Mouse (Mus musculus): Measurements from ENCODE around the gene D230025D16Rik. TPM values are rescaled to one million over a fixed set of nuclear protein-coding genes. Genes with fewer than 3 reads are reported as not detected.

Gene D230025D16Rik
- polyA plus RNA-seq, 1 experiment from 2014 or later = 35.4 TPM

- WGBS = 72% methylated on average over 3 of the region's 3 CpGs
These were observed 55.6 kb downstream of the D230025D16Rik start for GRCm38 (mm10) chr8:105280567-105280966.

GRCm38 (mm10) chr8:105281821-105282220 lies 56.9 kb downstream of the D230025D16Rik start:
- Histone ChIP-seq H3K4me1 (ENCODE audit: insufficient read depth) (peaks cover 3% of the 10 kb centered on the region; the same call in 1 of the 2 replicates), H3K36me3 (ENCODE audit: insufficient read depth) (peaks cover 13% of the 10 kb centered on the region; the same call in 1 of the 2 replicates), H3K4me3 (ENCODE audit: low read depth, low read length) (no peak overlapping the region), H3K27ac (ENCODE audit: low read depth) (no peak overlapping the region), H3K9me3 (ENCODE audit: low read depth, low read length) (no peaks in the 10 kb centered on the region), H3K9ac (no peak overlapping the region), H3K4me2 (no peak overlapping the region), H3K27me3 (ENCODE audit: insufficient read depth, low read length) (peaks cover 36% of the 10 kb centered on the region)
- 51% methylated on average over 12 of the region's 12 CpGs for WGBS
- no peak for TF ChIP-seq CTCF (IDR thresholded peaks at IDR 0.05; ENCODE audit: low read depth)
- DNase-seq (peak; percentile 83), ATAC-seq (ENCODE audit: insufficient read depth) (peak; percentile 25; the same call in 1 of the 2 replicates)

More at GRCm38 (mm10) chr8:105280567-105280966, 55.6 kb downstream of the D230025D16Rik start:
- ATAC-seq (ENCODE audit: insufficient read depth) = no peak
- no peaks in the 10 kb centered on the region for H3K9me3 ChIP-seq (ENCODE audit: low read depth, low read length)
- no peak overlapping the region for H3K4me3 ChIP-seq (ENCODE audit: low read depth, low read length)
- H3K4me2 ChIP-seq = no peak overlapping the region
- H3K4me1 ChIP-seq (ENCODE audit: insufficient read depth) = peaks cover 3% of the 10 kb centered on the region; the same call in 1 of the 2 replicates
- no peak overlapping the region for H3K9ac ChIP-seq
- H3K27ac ChIP-seq (ENCODE audit: low read depth) = no peak overlapping the region
- no peak for DNase-seq
- H3K36me3 ChIP-seq (ENCODE audit: insufficient read depth) = peaks cover 13% of the 10 kb centered on the region; the same call in 1 of the 2 replicates
- peaks cover 49% of the 10 kb centered on the region for H3K27me3 ChIP-seq (ENCODE audit: insufficient read depth, low read length)
- no peak for TF ChIP-seq CTCF (IDR thresholded peaks at IDR 0.05; ENCODE audit: low read depth)

DNA sequence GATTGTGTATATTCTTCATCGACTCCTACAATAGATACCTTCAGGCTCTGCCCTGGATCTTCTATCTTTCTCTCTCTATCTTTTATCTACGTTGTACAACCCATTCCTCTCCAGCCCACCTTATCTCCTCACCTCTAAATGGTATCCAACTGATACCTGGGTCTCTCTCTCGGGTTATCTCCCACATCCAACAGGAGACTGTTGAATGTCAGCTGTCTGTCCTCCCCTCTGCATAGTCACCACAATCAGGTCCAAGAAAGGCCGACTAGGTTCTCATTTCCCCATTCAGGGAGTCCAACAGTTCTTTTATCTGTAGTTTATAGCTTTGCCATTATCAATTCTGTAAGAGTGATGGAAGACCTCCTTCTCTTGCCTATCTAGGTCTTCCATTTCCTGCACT lies 57.3 kb downstream of the D230025D16Rik start:
- Histone ChIP-seq H3K4me3 (ENCODE audit: low read depth, low read length) (no peak overlapping the region), H3K9me3 (ENCODE audit: low read depth, low read length) (no peaks in the 10 kb centered on the region), H3K27ac (ENCODE audit: low read depth) (no peak overlapping the region), H3K4me1 (ENCODE audit: insufficient read depth) (peaks cover 3% of the 10 kb centered on the region; the same call in 1 of the 2 replicates), H3K27me3 (ENCODE audit: insufficient read depth, low read length) (peaks cover 32% of the 10 kb centered on the region), H3K36me3 (ENCODE audit: insufficient read depth) (peaks cover 13% of the 10 kb centered on the region; the same call in 1 of the 2 replicates), H3K4me2 (no peak overlapping the region), H3K9ac (no peak overlapping the region)
- 77% methylated on average over 4 of the region's 4 CpGs for WGBS
- no peak for ATAC-seq (ENCODE audit: insufficient read depth)
- TF ChIP-seq CTCF (IDR thresholded peaks at IDR 0.05; ENCODE audit: low read depth) = no peak
- DNase-seq = no peak

- Histone ChIP-seq H3K9ac (no peak overlapping the region), H3K27ac (ENCODE audit: low read depth) (no peak overlapping the region), H3K36me3 (ENCODE audit: insufficient read depth) (peaks cover 13% of the 10 kb centered on the region; the same call in 1 of the 2 replicates), H3K4me2 (no peak overlapping the region), H3K4me3 (ENCODE audit: low read depth, low read length) (no peak overlapping the region), H3K4me1 (ENCODE audit: insufficient read depth) (peaks cover 3% of the 10 kb centered on the region), H3K9me3 (ENCODE audit: low read depth, low read length) (no peaks in the 10 kb centered on the region), H3K27me3 (ENCODE audit: insufficient read depth, low read length) (peaks cover 23% of the 10 kb centered on the region)
- peak; percentile 29 for ATAC-seq (ENCODE audit: insufficient read depth)
- TF ChIP-seq CTCF (IDR thresholded peaks at IDR 0.05; ENCODE audit: low read depth) = peak; percentile 92
- DNase-seq = peak; percentile 81
- WGBS = 32% methylated on average over 23 of the region's 23 CpGs
These were observed 58.1 kb downstream of the D230025D16Rik start for GRCm38 (mm10) chr8:105283074-105283473.

DNA sequence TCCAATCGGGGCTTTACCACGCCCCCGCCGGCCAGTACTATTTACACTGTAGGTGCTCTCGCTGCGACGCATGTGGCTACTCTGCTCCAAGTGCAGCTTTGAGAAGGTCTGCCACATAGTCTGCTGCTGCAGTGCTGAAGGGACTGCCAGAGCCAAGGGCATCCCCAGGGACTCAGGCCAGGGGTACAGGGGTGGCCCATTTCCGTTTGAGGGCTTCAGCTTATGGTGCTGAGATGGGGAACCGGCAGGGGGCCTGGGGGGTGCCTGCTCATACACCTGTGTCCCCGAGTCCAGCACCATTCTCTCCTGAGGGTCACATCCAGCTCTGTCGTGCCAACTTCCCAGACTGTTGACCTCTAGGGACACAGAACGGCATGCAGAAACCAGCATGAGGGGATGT lies 60.6 kb downstream of the D230025D16Rik start:
- Histone ChIP-seq H3K4me1 (ENCODE audit: insufficient read depth) (no peaks in the 10 kb centered on the region; the same call in 1 of the 2 replicates), H3K9ac (no peak overlapping the region), H3K9me3 (ENCODE audit: low read depth, low read length) (no peaks in the 10 kb centered on the region), H3K27me3 (ENCODE audit: insufficient read depth, low read length) (peaks cover 9% of the 10 kb centered on the region), H3K36me3 (ENCODE audit: insufficient read depth) (peaks cover 11% of the 10 kb centered on the region; the same call in 1 of the 2 replicates), H3K27ac (ENCODE audit: low read depth) (no peak overlapping the region), H3K4me3 (ENCODE audit: low read depth, low read length) (no peak overlapping the region), H3K4me2 (no peak overlapping the region)
- ATAC-seq (ENCODE audit: insufficient read depth) = no peak
- WGBS = 44% methylated on average over 12 of the region's 12 CpGs
- TF ChIP-seq CTCF (IDR thresholded peaks at IDR 0.05; ENCODE audit: low read depth) = no peak
- no peak for DNase-seq

DNA sequence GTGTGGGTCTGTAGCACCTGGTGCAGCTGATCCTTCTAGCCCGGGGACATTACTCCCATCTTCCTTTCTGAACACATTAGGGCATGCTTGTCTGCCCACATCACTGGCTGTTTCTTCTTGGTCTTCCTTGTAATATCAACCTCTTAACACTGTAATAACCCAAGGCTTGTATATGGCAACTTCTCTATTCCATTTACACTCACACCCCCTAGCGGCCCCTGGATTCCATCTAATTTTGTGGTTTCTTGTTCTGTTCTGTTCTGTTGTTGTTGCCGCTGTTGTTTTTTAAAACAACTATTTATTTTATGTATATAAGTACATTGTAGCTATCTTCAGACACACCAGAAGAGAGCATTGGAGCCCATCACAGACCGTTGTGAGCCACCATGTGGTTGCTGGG lies 62.0 kb downstream of the D230025D16Rik start:
- no peak overlapping the region for H3K27ac ChIP-seq (ENCODE audit: low read depth)
- ATAC-seq (ENCODE audit: insufficient read depth) (no peak), DNase-seq (no peak)
- peaks cover 4% of the 10 kb centered on the region; the same call in 1 of the 2 replicates for H3K36me3 ChIP-seq (ENCODE audit: insufficient read depth)
- TF ChIP-seq CTCF (IDR thresholded peaks at IDR 0.05; ENCODE audit: low read depth) = 0 out of 2 replicates have a peak, but pooled peaks have one; percentile 18
- H3K27me3 ChIP-seq (ENCODE audit: insufficient read depth, low read length) = peaks cover 13% of the 10 kb centered on the region
- no peak overlapping the region for H3K4me3 ChIP-seq (ENCODE audit: low read depth, low read length)
- WGBS = 80% methylated on average over 4 of the region's 4 CpGs
- no peak overlapping the region for H3K9ac ChIP-seq
- H3K4me2 ChIP-seq = no peak overlapping the region
- no peaks in the 10 kb centered on the region; the same call in 1 of the 2 replicates for H3K4me1 ChIP-seq (ENCODE audit: insufficient read depth)
- no peaks in the 10 kb centered on the region for H3K9me3 ChIP-seq (ENCODE audit: low read depth, low read length)

DNA sequence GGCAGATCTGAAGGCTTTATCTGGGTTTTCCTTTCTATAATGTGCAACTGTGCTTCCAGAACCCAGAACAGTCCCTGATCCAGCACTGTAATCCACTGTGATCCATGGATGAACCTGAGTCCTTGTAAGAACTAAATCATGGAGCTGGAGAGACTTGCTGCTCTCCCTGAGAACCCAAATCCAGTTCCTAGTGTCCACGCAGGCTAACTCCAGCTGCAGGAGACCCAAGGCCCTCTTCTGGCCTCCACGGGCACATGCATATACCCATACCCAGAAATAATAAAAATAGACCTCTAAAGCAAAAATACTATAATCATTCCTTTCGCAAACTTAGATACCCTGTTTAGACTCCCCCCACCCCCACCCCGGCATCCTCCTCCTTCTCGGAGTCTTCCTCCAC lies 63.3 kb downstream of the D230025D16Rik start:
- H3K27ac ChIP-seq (ENCODE audit: low read depth) = no peak overlapping the region
- peak overlapping the region; percentile 84 for H3K4me2 ChIP-seq
- H3K36me3 ChIP-seq (ENCODE audit: insufficient read depth) = peaks cover 3% of the 10 kb centered on the region; the same call in 1 of the 2 replicates
- no peak for ATAC-seq (ENCODE audit: insufficient read depth)
- no peak overlapping the region for H3K9ac ChIP-seq
- peak; percentile 17 for TF ChIP-seq CTCF (IDR thresholded peaks at IDR 0.05; ENCODE audit: low read depth)
- H3K9me3 ChIP-seq (ENCODE audit: low read depth, low read length) = no peaks in the 10 kb centered on the region
- peaks cover 13% of the 10 kb centered on the region for H3K27me3 ChIP-seq (ENCODE audit: insufficient read depth, low read length)
- H3K4me1 ChIP-seq (ENCODE audit: insufficient read depth) = no peaks in the 10 kb centered on the region; the same call in 1 of the 2 replicates
- no peak for DNase-seq
- WGBS = 85% methylated on average over 5 of the region's 5 CpGs
- H3K4me3 ChIP-seq (ENCODE audit: low read depth, low read length) = no peak overlapping the region
